Mouse (Mus musculus): ENCODE results near the gene Aven.

Gene Aven

DNA sequence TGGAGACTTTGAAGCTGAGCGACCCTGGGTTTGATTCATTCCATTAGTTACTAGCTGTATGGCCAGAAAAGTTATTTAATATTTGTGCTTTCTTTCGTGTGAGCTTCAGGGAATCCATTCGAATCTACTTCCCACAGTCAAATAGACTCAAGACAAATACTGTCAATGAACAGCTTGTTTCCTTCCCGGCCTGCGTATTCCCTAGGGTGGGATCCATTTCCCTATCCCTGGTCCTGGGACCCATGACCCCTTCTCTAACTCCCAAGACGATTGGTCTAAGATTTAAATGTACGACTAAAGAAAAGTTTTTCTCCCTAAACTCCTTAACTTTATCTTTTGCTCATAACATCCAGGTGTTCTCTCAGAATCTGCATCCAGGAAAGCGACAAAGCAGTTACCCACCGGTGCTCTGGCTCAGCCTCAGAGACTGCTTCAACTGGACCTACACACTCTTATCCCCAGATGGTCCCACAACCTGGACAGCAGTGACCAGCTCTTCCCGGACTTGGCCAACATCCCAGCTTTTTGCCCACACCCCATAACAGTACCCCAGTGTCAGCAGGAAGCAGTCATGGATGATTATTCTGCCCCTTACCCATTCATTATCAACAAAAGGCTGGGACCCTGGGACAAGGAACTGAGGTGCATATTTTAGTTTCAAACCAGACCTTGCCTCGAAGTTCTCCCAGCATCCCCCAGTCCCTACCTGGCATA, 2.1 kb upstream of the Aven start:
- DNase-seq (ENCODE audit: low read depth, low spot score): no peak

DNA sequence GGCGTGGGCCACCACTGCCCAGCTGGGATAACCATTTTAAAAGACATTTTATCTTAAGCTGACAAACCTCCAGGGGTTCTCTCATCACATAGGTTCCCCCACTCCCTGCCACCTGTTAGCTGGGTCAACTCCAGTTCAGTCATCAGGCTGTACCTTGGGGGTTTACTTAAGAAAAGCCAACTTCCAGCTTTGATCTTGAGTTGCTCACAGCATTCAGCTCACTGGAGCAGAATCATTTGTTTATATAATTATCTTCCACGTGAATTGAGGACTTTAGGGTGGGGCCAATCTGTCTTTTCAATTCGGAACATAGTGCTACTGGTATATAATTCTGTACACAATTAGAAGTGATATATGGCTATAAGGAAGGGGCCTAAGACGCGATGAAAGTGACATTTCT, 1.1 kb upstream of the Aven start:
- DNase-seq (ENCODE audit: low read depth, low spot score): no peak

DNA sequence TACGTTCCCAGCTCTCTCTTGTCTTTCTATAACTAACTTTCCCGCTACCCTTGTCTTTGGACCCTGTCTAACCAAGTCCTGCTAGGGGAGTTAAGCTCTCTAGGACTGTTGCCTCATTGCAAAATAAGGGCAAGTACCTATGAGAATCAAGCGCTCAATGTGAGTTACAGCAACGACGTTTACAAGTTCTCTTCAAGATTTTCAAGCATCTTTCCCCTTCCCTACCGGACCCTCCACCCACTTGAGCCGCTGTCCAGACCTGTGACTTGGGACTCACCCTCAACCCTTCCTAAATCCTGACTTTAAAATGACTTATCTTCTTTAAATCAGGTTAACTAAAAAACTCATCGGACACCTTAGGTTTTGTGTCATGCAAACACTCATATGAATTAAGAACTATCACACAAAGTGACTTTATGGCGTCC, 321 bp upstream of the Aven start:
- DNase-seq (ENCODE audit: low read depth, low spot score): no peak

DNA sequence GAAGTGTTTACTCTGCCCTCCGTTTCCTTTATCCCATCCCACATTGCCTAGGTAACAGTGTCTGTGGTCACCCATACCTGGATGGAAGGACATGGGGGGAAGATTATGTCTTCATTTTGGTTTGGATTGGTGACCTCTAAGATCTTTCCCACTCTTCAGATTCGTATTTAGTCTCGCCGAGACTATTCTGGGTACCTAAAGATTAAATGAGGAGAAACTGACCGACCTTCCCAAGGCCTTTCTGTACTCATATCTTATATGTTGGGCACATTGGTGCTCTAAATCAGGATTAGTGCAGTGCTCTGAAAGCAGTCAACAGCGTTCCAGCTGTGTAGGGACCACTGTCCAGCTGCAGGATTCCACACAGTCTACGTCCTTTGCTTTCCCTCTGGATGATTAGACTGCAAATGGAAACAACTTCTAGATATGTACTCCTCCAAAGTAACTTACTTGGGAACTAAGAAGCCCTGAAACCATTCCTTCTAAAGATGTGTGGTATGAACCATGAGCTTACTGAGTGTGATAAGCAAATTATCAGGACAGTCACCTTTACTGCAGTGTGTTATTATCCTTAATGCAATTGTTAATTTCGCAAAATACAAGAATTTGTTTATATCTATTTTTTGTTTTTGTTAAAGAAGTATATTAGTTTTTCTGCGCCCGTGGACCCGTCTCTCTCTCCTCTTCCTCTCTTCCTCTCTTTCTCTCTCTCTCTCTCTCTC, 936 bp downstream of the Aven start:
- peak; percentile 16 for DNase-seq (ENCODE audit: low read depth, low spot score)

DNA sequence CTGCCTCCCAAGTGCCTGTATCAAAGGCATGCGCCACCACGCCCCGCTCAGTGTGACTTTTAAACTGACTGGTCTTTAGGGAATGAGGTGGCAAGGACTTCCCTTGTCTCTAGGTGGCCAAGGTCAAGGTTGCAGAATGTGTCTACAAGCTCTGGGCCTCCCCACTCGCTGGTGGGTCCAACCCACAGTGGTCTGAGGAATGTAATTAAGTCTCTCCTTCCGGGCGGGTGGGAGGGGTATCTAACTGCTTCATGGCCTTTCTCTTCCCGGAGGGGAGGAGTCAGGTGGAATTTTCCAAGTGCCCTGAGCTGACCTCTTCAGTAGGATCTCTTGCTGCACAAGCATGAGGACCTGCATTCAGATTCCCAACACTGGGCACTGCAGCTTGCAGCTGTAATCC, 5.1 kb downstream of the Aven start:
- DNase-seq (ENCODE audit: low read depth, low spot score): no peak

DNA sequence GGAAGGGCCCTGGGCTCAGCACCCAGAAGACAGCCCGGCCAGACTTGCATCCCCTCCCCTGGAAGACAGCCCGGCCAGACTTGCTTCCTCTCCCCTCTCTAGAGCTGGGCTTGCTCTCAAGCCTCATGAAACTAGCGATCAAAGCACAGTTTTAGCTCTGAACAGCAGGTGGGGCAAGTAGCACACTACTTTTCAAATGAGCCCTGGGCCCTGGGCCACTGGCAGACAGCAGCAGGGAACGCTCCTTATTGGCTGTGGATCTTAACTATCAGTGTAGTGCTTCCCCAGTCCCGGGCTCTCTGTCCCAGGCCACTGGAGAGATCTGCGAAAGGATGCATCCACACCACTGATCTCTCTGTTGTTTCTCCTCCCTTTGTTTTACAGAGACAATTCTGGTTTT, 8.4 kb downstream of the Aven start:
- DNase-seq (ENCODE audit: low read depth, low spot score): peak; percentile 20

DNA sequence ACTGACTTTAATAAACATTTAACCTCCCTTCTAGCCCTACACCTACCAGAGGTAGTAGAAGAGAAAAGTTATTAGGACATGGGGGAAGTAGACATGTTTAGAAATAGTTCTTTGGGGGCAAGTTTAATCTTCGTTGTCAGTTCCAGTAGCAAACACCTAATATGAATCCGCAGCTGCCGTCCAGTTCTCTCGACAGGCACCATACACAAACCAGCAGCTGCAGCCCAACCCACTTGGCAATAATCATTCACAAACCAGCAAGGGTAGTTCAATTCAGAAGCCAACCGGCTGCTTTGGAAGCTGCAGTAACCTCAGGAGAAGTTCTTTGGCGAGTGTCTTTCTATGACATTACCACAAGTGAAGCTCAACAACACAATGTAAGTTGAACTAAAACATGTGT, 11.2 kb downstream of the Aven start:
- no peak for DNase-seq (ENCODE audit: low read depth, low spot score)

DNA sequence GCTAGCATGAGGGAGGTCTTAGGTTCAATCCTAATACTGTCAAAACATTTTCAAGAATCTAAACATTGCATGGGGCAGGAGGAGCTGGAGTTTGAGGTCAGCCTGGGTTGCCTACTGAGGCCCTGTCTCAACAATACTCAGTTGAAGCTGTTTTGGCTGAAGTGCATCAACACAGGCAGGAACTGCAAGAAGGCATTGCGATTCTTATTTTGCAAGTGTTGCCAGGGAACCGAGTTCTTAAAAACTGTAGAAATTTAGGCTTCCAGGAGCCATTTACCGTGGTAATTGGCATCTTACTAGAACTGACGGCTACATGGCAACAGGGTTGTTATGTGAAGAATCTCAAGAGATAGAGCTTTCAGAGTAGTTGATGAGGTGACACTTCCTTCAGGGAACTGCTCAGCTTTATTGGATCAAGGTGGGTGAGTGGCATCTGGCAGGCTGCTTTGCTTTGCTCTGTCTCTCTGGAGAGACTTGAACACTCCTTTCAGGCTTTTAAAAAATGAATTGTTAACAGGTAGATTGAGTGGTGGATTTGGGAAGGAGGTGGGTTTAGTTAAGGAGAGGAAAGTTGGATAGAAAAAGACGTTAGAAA, 14.2 kb downstream of the Aven start:
- DNase-seq (ENCODE audit: low read depth, low spot score): no peak

DNA sequence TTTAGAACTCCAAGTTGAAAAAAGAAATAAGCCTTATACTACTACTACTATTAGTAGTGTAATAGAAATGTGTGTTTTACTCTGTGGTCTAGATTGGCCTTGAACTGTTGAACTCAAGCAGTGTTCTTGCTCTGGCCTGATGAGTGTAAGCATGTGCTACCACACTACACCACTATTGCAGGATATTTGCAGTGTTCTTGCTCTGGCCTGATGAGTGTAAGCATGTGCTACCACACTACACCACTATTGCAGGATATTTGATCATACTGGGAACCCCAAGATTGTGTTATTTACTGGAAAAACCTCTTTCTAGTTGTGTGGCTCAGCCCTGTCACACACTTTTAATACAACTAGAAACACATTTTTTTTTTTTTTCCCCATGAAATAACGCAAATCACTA, 14.7 kb downstream of the Aven start:
- DNase-seq (ENCODE audit: low read depth, low spot score): no peak

DNA sequence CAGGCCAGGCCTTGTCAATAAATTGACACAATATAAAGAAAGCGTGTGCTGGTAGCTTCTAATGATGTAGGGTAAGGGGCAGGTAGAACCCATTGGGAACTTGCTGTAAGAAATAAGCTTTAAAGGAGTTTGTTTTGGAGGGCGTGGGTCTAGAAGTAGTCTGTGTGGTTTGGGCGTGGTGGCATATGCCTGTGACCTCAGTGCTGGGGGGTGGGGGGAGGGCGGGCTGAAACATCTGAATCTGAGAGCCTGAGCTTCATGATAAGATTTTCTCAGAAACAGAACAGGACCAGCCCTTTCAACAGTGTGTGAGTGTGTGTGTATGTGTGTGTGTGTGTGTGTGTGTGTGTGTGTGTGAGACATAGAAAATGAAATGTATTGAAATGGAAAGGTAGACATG, 17.4 kb downstream of the Aven start:
- peak; percentile 69 for DNase-seq (ENCODE audit: low read depth, low spot score)

DNA sequence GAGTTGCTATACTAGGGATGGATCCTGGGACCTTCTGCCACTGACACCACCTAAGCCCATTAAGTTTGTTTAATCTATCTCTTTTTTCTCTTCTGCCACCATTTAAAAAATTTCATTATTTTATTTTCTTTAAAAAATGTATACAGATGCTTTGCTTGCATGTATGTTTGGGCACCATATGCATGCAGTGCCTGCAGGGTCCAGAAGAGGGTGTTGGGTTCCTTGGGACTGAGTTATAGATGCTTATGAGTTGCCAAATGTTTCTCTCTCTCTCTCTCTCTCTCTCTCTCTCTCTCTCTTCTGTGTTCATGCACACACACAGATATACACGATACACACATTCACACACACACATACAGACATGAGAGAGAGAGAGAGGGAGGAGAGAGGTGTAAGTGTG, 20.3 kb downstream of the Aven start:
- DNase-seq (ENCODE audit: low read depth, low spot score): no peak

DNA sequence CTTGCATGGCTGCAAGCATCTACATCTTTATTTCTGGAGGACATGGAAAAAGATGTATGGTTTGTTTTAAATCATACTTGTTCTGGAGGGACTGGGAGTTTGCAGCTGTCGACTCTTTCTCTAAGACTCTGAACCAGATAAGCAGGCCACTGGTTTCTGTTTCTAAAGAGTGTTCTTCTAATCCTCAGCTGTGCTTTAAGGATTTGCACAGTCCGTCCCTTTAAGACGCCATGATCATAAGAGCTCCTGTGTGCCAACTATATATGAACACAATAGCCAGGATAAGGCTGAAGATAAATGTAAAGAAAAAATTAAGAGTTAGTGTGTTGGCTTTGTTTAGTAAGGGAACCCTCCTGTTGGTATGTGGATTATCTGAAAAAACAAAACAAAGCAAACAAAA, 24.0 kb downstream of the Aven start:
- no peak for DNase-seq (ENCODE audit: low read depth, low spot score)

DNA sequence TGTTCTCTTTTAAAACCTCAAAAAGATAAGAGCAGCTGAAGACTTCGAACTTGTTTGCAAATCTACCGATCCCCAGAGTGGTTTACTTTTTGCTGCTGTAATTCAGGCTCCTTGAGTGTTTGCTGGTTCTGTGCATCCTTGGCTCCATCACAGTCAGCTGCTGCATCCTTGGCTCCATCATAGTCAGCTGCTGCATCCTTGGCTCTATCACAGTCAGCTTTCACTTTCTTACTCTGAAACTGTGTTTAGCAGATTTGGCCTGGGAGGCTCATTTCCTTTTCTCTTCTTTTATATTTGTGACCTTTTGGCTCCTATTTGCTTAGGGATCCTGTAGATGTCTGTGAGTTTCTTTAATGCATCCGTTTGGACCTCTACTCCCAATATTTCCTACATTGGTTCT, 24.5 kb downstream of the Aven start:
- no peak for DNase-seq (ENCODE audit: low read depth, low spot score)

DNA sequence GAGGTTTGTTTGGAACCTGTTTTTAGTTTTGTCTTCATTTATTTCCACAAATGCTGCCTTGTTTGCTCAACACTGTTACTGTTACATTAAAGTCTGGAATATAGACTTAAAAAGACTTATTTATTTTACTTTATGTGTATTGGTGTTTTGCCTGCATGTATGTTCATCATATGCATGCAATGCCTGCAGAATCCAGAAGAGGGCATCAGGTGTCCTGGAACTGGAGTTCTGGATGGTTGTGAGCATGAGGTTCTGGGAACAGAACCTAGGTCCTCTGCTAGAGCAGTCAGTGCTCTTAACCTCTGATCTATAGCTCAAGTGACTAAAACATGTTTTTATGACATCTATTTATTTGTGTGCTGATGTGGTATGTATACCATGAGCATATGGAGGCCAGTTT, 25.8 kb downstream of the Aven start:
- no peak for DNase-seq (ENCODE audit: low read depth, low spot score)

DNA sequence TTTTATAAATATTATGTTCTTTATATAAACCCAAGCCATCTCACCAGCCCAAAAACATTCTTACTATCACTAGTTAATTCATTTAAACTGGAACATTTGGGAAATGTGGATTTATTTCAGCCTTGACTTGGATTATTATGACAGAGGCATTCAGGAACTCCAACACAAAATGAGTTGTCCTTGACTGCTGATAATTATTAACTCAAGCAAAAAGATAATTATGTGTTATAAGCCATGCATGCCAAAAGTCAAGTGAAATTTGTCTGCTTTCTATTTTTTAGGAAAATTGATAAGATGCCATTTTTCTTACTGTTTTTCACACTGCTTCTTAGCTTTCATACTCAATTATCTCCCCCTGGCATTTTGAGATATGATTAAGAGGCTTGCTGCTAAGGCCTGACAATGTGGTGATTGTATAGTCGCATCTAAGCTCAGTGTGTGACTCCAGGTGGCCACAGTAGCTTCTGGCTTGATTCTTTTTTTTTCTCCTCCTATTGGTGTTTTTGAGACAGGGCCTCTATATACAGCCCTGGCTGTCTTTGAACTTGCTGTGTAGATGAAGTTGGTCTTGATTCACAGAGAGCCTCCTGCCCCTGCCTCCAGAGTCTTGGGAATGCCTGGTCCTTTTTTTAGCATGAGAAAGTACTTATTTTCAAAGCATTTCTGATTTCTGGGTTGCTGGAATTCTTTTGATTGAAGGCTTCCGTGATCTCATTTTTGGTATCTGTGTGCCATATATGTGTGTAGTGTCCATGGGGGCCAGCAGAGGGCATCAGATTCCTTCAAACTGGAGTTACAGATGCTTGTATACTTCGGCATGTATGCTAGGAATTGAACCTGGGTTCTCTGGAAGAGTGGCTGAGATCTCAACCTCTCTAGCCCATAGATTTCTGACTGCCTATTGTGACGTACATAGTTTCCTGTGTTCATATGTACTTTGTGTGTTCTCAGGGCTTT, 28.0 kb downstream of the Aven start:
- no peak for DNase-seq (ENCODE audit: low read depth, low spot score)

DNA sequence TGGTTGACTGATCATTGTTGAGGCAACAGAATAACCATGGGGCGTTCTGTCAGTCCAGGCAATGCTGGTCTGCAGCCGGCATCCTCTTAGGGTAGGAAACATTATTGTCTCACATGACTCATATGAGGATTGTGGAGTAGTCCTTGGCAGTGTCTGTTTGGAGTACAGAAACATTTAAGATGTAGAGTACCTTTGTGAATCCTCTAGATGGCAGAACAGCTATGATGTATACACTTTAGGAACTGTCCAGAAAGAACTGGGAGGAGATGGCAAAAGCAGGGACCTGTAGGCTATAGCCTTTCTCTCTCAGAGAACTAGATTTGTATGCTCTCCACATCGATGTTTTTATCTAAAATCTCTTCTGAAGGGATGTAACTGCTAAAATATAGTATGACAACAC, 34.2 kb downstream of the Aven start:
- DNase-seq (ENCODE audit: low read depth, low spot score): no peak

DNA sequence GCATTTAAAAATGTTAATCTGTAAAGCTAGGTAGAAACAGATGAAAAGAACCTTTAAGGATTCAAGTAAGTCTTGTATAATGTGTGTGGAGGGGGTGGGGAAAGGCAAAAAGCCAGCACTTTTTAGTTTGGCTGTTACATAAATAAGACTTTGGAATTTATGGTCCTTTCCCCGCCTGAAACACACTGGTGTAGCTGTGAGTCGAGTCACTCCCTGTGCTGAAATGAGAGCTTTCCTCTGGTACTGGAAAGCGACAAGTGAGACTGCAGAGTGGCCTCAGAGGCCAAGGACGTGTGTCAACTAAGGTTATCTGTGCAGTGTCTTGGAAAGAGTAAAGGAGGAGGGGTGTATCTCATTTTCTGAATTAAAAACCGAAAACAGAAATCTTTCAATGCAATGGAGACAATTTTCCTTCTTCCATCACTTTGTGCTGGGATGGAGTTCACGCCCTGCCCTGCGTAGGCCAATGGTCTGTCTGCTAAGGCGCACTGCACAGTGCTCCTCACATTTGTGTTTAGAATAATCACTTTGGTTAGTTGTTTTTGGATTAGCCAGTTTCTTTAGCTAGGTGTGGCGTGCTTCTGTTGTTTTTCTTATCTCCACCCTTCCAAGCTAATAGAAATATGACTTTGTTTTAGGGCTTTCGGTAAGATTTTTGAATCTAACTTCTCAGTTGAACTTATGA, 40.2 kb downstream of the Aven start:
- no peak for DNase-seq (ENCODE audit: low read depth, low spot score)

DNA sequence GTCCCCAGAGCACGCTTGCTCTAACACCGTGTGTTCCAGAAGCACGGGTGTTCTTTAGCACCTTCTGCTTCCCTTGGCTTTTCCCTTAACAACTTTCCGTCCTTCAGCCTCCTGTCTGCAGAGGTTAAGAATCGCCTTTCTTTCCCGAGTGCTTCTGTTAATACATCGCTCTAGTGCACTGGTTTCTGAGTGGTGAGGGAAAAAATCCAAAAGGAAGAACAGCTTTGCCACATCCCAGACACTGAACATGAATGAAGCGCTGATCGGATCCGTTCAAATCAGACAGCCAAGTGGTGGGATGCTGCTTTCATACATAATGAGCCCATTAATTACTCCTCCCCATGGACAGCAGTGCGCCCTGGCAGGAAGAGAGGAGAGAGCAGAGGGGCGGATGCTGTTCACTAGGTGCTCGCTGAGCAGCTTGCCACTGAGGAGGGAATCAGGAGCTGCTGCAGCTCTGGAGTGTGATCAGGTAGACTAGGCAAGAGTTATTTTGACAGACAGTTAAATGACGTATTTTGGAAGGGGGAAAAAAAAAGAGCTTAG, 42.0 kb downstream of the Aven start:
- DNase-seq (ENCODE audit: low read depth, low spot score): no peak

DNA sequence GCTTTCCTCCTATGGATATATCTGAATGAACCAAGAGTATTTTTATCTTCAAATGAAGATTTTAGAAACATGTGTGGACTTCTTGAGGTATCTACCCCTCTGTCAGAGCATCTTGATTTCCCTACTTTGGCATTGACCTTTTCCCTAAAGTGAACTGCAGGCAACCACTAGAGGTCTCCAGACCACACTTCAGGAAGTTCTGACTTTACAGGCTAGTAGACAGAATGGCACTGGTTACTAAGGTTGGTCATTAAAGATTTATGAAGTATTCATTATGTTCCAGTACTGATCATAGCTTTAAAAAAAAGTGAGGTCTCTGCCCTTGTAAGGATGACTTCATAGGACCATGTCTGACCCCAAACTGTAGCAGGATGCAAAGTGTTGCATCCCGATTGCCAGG, 46.0 kb downstream of the Aven start:
- no peak for DNase-seq (ENCODE audit: low read depth, low spot score)

DNA sequence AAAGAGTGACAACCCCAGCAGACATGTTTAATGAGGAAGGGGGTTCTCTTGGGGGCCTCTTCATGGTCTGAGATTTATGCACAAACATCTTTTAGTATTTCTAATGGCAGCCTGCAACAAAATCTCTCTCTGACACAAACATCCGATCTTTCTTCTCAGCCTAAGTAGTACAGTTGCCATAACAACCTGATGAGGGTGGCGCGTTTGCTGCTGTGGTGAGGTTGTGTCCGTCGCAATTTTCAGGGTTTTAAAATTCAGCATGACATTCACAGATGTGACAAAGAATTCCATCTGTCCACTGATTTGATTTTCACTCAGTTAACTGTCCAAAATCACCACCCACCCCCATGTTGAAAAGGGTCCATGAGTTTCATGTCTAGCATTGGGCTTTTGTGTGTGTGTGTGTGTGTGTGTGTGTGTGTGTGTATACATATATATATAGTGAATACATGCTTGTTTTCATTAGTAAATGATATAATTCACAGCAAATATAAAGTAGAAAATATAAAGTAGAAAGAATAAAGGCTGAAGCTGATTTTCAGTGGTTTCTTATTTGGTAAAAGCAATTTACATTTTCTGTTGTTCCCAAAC, 49.0 kb downstream of the Aven start:
- DNase-seq (ENCODE audit: low read depth, low spot score): no peak

DNA sequence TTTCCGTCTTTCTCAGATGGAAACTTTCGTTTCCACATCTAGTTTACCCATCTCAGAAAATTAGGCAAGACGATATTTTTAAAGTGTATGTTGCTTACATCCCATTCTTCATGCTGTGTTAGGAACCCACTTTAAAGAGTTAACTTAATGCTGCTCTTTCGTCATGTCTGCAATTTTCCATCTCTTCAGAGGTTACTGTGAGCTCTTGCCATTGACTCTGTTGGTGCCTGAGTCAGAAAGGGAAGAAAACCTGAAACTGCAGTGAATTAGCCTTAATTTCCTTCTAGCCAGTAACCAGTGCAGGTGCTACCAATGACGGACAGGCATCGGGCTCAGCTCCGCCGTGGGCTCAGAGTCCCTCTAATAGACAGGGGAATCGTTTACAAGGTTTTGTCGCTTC, 63.8 kb downstream of the Aven start:
- no peak for DNase-seq (ENCODE audit: low read depth, low spot score)
